Mouse (Mus musculus): ENCODE measurements at regions not wholly inside any gene's neighbourhood (a gene's known extent, or its start where the extent isn't known, plus 50 kb on each side); places are given as distances from the start of the nearest gene placed in this dataset.

DNA sequence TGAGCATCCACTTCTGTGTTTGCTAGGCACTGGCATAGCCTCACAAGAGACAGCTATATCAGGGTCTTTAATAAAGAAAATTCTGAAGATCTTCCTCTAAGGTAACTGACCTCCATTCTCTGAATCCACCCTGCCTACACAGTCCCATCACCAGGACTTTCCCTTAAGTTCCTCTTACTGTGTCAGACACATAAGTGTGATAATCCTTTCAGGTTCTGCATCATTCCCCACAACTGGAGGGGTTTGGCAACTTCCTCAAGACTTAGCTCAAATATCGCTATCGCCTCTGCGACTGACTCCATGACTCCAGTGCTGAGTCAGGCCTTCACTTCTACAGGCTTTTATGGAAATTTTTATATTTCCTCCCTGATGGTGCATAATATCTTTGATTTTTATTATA is 111.0 kb upstream of the 9330182O14Rik start:
- TF ChIP-seq MAFK (IDR thresholded peaks at IDR 0.05; ENCODE audit: insufficient read depth, low read depth, low read length) (no peak), ZC3H11A (IDR thresholded peaks at IDR 0.05; ENCODE audit: borderline replicate concordance, low read depth, low read length) (no peak), ZNF384 (IDR thresholded peaks at IDR 0.05; ENCODE audit: low read depth, low read length) (no peak)
